Mouse (Mus musculus) forebrain, embryonic 16.5 days (tissue): ENCODE measurements around the gene Cyfip2. TPM values are rescaled to one million over a fixed set of nuclear protein-coding genes. Genes with fewer than 3 reads are reported as not detected.

Source experiments
- ATAC-seq: fragments of 200-750 bp; cut with Nextera tagmentation; 2 replicates; pipeline ENCODE4 v1.8.0; 2017; ENCODE audit warnings: mild to moderate bottlenecking, moderate library complexity
- H3K27ac ChIP-seq: fragments of 300-500 bp; sonication (generic); 2 replicates; pipeline ENCODE4 v1.5.1; 2014; ENCODE audit warnings: low read length, control low read depth
- H3K27me3 ChIP-seq: fragments of 300-500 bp; sonication (generic); replicated peaks from 2 replicates; pipeline ENCODE4 v1.6.1; 2014; ENCODE audit warnings: low read length; ENCODE audit not compliant: control insufficient read depth, insufficient read depth
- H3K36me3 ChIP-seq: fragments of 300-500 bp; sonication (generic); 2 replicates; pipeline ENCODE4 v1.6.1; 2014; ENCODE audit not compliant: control insufficient read depth, insufficient read depth
- H3K4me1 ChIP-seq: fragments of 300-500 bp; sonication (generic); replicated peaks from 2 replicates; pipeline ENCODE4 v1.6.1; 2014; ENCODE audit warnings: low read length; ENCODE audit not compliant: control insufficient read depth, insufficient read depth
- H3K4me2 ChIP-seq: fragments of 300-500 bp; sonication (generic); 2 replicates; pipeline ENCODE4 v1.6.1; 2014; ENCODE audit warnings: mild to moderate bottlenecking, low read length, control low read depth
- H3K4me3 ChIP-seq: fragments of 300-500 bp; sonication (generic); replicated peaks from 2 replicates; pipeline ENCODE4 v1.5.1; 2014; ENCODE audit warnings: mild to moderate bottlenecking, low read length, control low read depth
- H3K9ac ChIP-seq: fragments of 300-500 bp; sonication (generic); replicated peaks from 2 replicates; pipeline ENCODE4 v1.6.1; 2014; ENCODE audit warnings: low read depth, low read length, control low read depth
- H3K9me3 ChIP-seq: fragments of 300-500 bp; sonication (generic); 2 replicates; pipeline ENCODE4 v1.6.1; 2016; ENCODE audit warnings: low read length; ENCODE audit not compliant: control insufficient read depth
- WGBS: fragments of 180-500 bp; shearing (Covaris S2); extraction: QIAGEN DNeasy Blood & Tissue Kit; methylation state at CpG from one replicate; pipeline ENCODE4 v1.1.7; 2014; 5-methylcytosine and 5-hydroxymethylcytosine counted together
- polyA plus RNA-seq: library from polyadenylated mRNA; unstranded; fragments of >200 nt; fragmentation: Nextera tagmentation; extraction: Ambion mirVana; gene quantifications from 2 replicates; pipeline ENCODE4 v1.2.1, GENCODE M21; 2015

Gene Cyfip2
- polyA plus RNA-seq, 1 experiment from 2014 or later: 88.4 TPM

DNA sequence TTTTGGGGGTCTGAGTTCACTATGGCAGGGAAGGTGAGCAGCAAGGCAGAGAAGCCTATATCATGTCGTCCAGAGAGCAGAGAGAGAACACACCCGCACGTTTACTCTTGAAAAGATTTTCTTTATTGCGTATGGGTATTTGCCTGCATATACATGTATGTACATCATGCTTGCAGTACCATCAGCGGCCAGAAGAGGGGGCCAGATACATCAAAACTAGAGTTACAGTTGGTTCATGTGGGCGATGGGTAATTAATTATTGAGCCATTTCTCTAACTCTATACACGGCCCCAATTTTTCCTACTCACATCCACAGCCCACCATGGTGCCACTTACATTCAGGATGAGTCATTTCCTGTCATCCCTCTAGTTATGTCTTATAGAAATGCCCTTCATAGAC is 96.0 kb downstream of the Cyfip2 start:
- Histone ChIP-seq H3K9me3 (no peaks in the 10 kb centered on the region; the same call in 1 of the 2 replicates), H3K4me3 (no peak overlapping the region), H3K27me3 (no peaks in the 10 kb centered on the region), H3K36me3 (peaks cover 6% of the 10 kb centered on the region), H3K9ac (no peak overlapping the region), H3K27ac (no peak overlapping the region), H3K4me1 (0 out of 2 replicates have a peak, but pooled peaks cover 3% of the 10 kb centered on the region), H3K4me2 (no peak overlapping the region)
- 77% methylated on average over 7 of the region's 7 CpGs for WGBS
- no peak for ATAC-seq

DNA sequence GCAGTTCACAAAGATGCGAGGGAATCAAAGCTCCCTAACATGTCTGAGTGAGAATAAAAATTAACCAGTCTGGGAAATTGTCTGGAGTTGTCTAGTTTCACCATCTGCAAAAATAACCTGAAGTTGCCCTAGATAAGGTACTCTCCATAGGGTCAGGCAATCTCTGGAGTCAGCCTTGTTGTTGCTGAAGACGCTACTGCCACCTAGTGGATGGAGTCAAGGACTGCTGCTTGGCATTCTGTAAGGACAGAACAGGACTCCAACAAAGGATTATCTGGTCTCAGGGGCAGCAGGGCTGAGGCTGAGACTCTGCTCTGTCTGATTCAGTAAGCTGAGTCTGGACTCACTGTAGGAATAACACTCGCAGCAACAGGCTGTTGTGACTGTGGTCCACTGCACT is 97.3 kb downstream of the Cyfip2 start:
- 23% methylated on average over 3 of the region's 3 CpGs for WGBS
- ATAC-seq: peak; percentile 78
- Histone ChIP-seq H3K27me3 (no peaks in the 10 kb centered on the region), H3K36me3 (no peaks in the 10 kb centered on the region; the same call in 1 of the 2 replicates), H3K9ac (no peak overlapping the region), H3K27ac (no peak overlapping the region), H3K4me1 (0 out of 2 replicates have a peak, but pooled peaks cover 3% of the 10 kb centered on the region), H3K4me3 (no peak overlapping the region), H3K4me2 (no peak overlapping the region), H3K9me3 (no peaks in the 10 kb centered on the region; the same call in 1 of the 2 replicates)

DNA sequence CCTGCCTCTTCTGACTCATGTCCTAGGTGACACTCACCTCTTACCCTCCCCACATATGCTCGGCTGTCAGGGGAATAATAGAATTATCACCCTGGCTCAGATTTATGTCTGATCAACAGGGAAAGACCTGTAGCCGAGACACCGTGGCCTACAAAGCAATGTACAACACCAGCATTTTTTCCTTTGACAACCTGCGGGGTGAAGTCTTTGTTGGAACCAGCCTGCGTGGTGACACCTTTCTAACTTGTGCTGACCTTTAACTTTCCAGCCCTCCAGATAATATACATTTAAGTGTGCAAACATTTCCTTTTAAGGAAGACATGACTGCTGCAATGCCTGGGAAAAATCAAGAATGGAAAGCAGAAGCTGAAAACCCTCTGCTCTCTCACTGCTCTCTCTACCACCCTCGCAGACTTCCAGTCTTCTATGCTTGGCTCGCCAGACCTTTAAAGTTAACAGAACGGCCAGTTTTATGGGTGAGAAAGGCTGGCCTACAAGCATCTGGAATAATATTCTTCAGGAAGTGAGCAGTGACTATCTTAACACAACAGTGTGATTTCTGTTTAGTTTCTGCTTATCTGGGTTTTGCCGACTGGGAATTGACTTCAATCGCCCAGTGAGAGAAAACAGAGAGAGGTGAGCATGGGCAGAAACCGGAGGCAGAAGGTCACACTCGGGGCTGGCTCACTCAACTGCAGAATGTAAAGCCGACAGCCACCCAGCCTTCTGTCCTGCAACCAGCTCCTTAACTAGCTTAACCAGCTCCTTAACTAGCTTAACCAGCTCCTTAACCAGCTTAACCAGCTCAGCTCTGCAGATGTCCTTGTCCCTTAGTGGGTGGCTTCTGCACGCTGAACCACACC is 98.1 kb downstream of the Cyfip2 start:
- Histone ChIP-seq H3K36me3 (no peaks in the 10 kb centered on the region; the same call in 1 of the 2 replicates), H3K4me1 (0 out of 2 replicates have a peak, but pooled peaks cover 3% of the 10 kb centered on the region), H3K9ac (no peak overlapping the region), H3K9me3 (no peaks in the 10 kb centered on the region; the same call in 1 of the 2 replicates), H3K27ac (no peak overlapping the region), H3K4me2 (no peak overlapping the region), H3K4me3 (no peak overlapping the region), H3K27me3 (no peaks in the 10 kb centered on the region)
- WGBS: 82% methylated on average over 14 of the region's 14 CpGs
- ATAC-seq: no peak

DNA sequence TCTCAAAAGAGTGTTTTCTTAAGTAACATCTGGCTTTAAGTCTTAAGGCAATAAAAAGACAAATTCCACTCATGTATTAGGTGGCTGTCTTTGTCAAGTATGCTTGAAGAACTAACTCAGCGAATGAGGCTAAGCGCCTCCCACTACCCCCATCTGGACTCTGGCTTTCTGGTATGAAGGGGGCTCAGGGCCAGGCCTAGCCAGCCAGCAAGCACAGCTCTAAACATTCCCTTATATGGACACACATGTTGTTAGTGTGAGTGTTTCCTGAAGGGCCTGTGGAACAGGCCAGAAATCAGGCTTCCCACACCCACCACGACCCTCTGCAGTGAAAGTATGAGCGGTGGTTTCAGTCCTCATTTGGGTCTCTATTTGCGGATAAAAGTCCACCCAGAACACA is 98.8 kb downstream of the Cyfip2 start:
- 84% methylated on average over 5 of the region's 5 CpGs for WGBS
- ATAC-seq: no peak
- H3K9me3 ChIP-seq: no peaks in the 10 kb centered on the region; the same call in 1 of the 2 replicates
- H3K4me3 ChIP-seq: no peak overlapping the region
- no peak overlapping the region for H3K4me2 ChIP-seq
- no peak overlapping the region for H3K27ac ChIP-seq
- H3K36me3 ChIP-seq: no peaks in the 10 kb centered on the region; the same call in 1 of the 2 replicates
- no peaks in the 10 kb centered on the region for H3K27me3 ChIP-seq
- no peak overlapping the region for H3K9ac ChIP-seq
- 0 out of 2 replicates have a peak, but pooled peaks cover 3% of the 10 kb centered on the region for H3K4me1 ChIP-seq

DNA sequence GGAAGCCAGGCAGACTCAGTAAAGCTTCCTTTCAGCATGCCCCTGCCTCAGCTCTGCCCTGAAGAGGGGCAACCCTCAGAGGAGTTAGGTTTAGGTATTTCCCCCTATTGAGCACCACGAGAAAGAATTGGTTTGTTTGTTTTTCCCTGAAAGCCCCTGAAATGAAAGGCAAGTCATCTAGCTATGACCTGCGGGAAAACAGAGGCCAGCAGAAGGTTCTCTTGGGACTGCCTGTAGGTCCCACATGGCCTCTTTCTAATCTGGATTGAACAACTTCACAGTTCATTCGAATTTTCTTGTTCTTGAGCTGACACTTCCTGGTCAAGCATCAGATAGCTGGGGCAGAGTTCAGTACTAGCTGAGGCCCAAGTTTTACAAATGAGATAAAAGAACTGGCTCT is 100.8 kb downstream of the Cyfip2 start:
- Histone ChIP-seq H3K27ac (no peak overlapping the region), H3K4me2 (no peak overlapping the region), H3K9me3 (no peaks in the 10 kb centered on the region; the same call in 1 of the 2 replicates), H3K4me1 (0 out of 2 replicates have a peak, but pooled peaks cover 3% of the 10 kb centered on the region), H3K27me3 (no peaks in the 10 kb centered on the region), H3K4me3 (no peak overlapping the region), H3K36me3 (peaks cover 12% of the 10 kb centered on the region), H3K9ac (no peak overlapping the region)
- no peak for ATAC-seq
- WGBS: 49% methylated on average over 3 of the region's 3 CpGs

DNA sequence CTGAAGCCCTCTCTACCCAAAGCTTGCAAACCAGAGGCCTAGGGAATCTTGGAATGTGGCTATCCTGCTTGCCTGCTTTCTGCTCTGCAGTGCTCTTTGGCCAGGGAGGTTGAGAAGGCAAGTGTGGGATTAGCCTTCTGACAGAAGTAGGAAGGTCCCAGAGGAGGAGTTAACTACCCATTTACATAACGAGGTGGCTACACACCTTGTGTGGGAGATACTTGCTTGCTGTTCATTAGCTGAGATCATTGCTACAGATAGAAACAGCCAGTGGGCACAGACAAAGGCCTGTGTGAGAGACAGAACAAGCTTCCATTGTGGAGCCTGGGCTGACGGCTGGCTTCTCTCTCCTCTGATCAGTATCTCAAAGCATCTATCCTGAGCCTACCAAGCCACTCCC is 102.8 kb downstream of the Cyfip2 start:
- 19% methylated on average over 2 of the region's 2 CpGs for WGBS
- Histone ChIP-seq H3K4me3 (no peak overlapping the region), H3K4me2 (no peak overlapping the region), H3K27me3 (no peaks in the 10 kb centered on the region), H3K9me3 (no peaks in the 10 kb centered on the region), H3K27ac (no peak overlapping the region), H3K9ac (no peak overlapping the region), H3K4me1 (no peaks in the 10 kb centered on the region), H3K36me3 (peaks cover 22% of the 10 kb centered on the region)
- ATAC-seq: no peak

DNA sequence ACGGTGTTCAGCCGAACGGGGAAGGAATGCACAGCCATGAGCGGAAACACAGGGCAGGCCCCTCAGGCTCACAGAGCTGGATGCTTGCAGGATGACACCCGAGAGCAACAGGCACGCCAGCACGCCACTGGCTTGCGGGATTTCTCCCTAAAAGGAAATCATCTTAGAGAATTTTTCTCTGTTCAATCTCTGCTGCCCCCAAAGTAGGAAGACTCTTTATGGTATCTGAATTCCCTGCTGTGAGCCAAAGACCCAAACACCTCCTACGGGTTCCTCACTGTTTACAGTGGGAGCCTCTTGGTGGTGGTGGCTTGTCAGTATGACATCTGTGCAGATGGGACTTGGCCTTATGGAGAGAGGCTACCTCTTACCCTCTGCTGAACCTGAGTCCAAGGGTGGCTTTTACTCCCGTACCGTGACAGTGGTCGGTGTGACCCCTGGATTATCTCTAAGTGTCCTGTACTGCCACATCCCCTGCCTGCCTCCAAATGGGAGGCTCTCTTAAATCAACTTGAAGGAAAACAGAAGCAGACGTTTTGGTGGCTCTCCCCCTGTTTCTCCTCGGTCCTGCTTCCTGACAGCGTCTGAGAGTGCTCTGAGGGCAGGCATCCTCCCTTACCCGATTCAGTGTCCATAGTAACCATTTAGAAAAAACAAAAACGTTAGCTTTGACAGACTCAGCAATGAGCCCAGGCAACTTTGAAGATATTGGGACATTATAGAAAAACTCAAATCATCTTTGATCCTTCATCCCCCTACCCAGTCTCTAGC is 106.8 kb downstream of the Cyfip2 start:
- H3K36me3 ChIP-seq: peaks cover 34% of the 10 kb centered on the region
- H3K27me3 ChIP-seq: no peaks in the 10 kb centered on the region
- H3K4me1 ChIP-seq: no peaks in the 10 kb centered on the region
- no peak overlapping the region for H3K4me2 ChIP-seq
- 80% methylated on average over 17 of the region's 17 CpGs for WGBS
- H3K27ac ChIP-seq: no peak overlapping the region
- H3K9me3 ChIP-seq: no peaks in the 10 kb centered on the region
- ATAC-seq: no peak
- no peak overlapping the region for H3K9ac ChIP-seq
- H3K4me3 ChIP-seq: no peak overlapping the region

DNA sequence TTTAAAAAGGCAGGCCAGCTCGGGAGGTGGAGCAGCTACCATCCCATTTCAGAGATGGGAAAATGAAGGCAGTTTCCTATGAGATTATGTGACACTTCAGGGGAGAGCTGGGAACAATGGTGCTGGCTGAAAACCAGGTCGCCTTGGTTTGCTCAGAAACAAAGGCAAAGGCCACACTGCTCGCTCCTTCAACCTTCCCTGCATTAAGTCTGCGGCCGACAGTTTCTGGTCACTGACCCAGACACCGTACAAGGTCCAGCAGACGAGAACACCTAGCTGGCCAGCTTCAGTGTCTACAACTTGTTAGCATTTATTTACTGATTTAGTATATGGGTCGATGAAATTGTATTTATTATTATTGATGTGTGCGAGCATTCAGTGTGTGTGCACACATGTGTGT is 107.8 kb downstream of the Cyfip2 start:
- no peak overlapping the region for H3K4me2 ChIP-seq
- H3K9me3 ChIP-seq: no peaks in the 10 kb centered on the region
- no peak overlapping the region for H3K27ac ChIP-seq
- no peak overlapping the region for H3K9ac ChIP-seq
- no peak overlapping the region for H3K4me3 ChIP-seq
- WGBS: 84% methylated on average over 9 of the region's 9 CpGs
- no peak for ATAC-seq
- no peaks in the 10 kb centered on the region for H3K27me3 ChIP-seq
- no peaks in the 10 kb centered on the region for H3K4me1 ChIP-seq
- H3K36me3 ChIP-seq: peaks cover 38% of the 10 kb centered on the region

DNA sequence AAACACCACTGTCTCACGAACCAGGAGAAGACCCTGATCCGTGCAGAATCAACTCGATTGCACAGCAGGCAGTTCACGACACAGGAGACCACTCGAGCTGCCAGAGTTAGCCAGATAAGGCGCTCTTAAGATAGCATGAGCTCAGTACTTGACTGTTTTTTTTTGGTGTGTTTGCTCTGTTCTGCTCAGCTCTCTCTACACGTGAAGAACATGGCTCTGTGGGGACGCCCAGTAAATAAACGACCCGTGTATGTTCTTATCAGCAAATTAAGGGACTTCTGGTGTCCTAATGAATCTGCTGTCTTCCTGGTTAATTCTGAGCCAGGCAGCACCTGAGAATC is 110.1 kb downstream of the Cyfip2 start:
- H3K36me3 ChIP-seq: peaks cover 43% of the 10 kb centered on the region
- no peaks in the 10 kb centered on the region for H3K4me1 ChIP-seq
- H3K4me3 ChIP-seq: no peak overlapping the region
- no peak for ATAC-seq
- H3K4me2 ChIP-seq: no peak overlapping the region
- no peak overlapping the region for H3K27ac ChIP-seq
- H3K27me3 ChIP-seq: no peaks in the 10 kb centered on the region
- whole genome bisulfite sequencing: 74% methylated on average over 10 of the region's 10 CpGs
- no peak overlapping the region for H3K9ac ChIP-seq
- no peaks in the 10 kb centered on the region for H3K9me3 ChIP-seq
